Mouse (Mus musculus): Measurements from ENCODE around the gene Ahnak2. TPM values are rescaled to one million over a fixed set of nuclear protein-coding genes. Genes with fewer than 3 reads are reported as not detected.
A peak's percentile ranks its signal among the peaks of the same experiment; 100 is the strongest.

Gene Ahnak2
- polyA plus RNA-seq, 1 experiment from 2014 or later = 5.7 TPM

GRCm38 (mm10) chr12:112804046-112804445 lies 1.6 kb upstream of the Ahnak2 start:
- peaks cover 28% of the 10 kb centered on the region for H3K4me1 ChIP-seq
- H3K9ac ChIP-seq (replicated peaks) = no peak overlapping the region
- no peaks in the 10 kb centered on the region for H3K9me3 ChIP-seq (replicated peaks)
- WGBS = 41% methylated on average over 13 of the region's 13 CpGs
- no peak overlapping the region for H3K4me3 ChIP-seq (replicated peaks)
- H3K36me3 ChIP-seq = no peaks in the 10 kb centered on the region
- ATAC-seq (ENCODE audit: low FRiP score) = no peak
- no peak overlapping the region for H3K4me2 ChIP-seq
- peaks cover 25% of the 10 kb centered on the region for H3K27me3 ChIP-seq (replicated peaks)
- no peak overlapping the region for H3K27ac ChIP-seq (replicated peaks)

DNA sequence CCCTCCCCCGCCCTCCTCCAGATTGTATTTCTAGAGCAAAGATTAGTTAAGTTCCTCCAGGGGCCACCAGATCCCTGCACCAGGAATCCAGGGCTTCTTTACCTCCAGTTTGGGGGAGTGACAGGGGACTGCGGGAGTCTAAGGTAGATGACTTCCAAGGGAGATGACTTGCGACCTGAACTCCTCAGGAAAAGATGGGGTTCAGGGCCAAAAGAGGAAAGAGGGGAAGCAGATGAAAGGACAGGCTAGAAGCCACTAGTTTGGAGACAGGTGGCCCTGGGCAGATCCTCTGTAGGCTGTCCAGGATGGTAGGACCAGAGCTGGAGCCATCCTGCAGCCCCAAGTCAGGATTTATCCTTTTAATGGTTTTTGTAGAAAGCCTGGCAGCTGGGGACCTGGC lies 460 bp upstream of the Ahnak2 start:
- Histone ChIP-seq H3K4me3 (replicated peaks) (0 out of 2 replicates have a peak overlapping the region, but pooled peaks have one; percentile 54), H3K9me3 (replicated peaks) (no peaks in the 10 kb centered on the region), H3K27me3 (replicated peaks) (peaks cover 29% of the 10 kb centered on the region), H3K4me1 (peaks cover 25% of the 10 kb centered on the region), H3K4me2 (peak overlapping the region; percentile 97), H3K36me3 (no peaks in the 10 kb centered on the region), H3K27ac (replicated peaks) (no peak overlapping the region), H3K9ac (replicated peaks) (no peak overlapping the region)
- WGBS = 17% methylated on average over 3 of the region's 3 CpGs
- no peak for ATAC-seq (ENCODE audit: low FRiP score)

DNA sequence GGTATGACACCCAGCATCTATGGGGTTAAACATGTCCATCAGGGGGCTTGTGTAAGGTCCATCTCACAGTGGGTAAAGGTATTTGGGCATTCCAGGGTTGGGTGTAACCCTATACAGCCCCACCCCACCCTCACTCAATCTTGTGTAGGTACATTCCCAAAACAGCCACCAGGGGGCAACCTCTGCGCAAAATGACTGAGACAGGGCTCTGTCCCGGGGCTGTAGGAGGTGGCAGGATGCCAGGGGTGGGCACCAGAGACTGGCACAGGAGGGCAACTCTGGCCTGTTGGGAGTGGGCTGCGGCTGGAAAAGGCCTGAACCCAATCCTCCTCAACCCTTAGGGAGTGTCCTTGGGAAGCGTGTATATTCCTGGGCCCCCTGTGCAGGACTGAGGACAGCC lies 2.0 kb downstream of the Ahnak2 start:
- H3K27me3 ChIP-seq (replicated peaks) = peaks cover 34% of the 10 kb centered on the region
- H3K4me2 ChIP-seq = no peak overlapping the region
- no peaks in the 10 kb centered on the region for H3K36me3 ChIP-seq
- 7% methylated on average over 4 of the region's 4 CpGs for WGBS
- no peak overlapping the region for H3K4me3 ChIP-seq (replicated peaks)
- H3K4me1 ChIP-seq = peaks cover 31% of the 10 kb centered on the region
- no peak overlapping the region for H3K27ac ChIP-seq (replicated peaks)
- no peak overlapping the region for H3K9ac ChIP-seq (replicated peaks)
- no peak for ATAC-seq (ENCODE audit: low FRiP score)
- no peaks in the 10 kb centered on the region for H3K9me3 ChIP-seq (replicated peaks)

DNA sequence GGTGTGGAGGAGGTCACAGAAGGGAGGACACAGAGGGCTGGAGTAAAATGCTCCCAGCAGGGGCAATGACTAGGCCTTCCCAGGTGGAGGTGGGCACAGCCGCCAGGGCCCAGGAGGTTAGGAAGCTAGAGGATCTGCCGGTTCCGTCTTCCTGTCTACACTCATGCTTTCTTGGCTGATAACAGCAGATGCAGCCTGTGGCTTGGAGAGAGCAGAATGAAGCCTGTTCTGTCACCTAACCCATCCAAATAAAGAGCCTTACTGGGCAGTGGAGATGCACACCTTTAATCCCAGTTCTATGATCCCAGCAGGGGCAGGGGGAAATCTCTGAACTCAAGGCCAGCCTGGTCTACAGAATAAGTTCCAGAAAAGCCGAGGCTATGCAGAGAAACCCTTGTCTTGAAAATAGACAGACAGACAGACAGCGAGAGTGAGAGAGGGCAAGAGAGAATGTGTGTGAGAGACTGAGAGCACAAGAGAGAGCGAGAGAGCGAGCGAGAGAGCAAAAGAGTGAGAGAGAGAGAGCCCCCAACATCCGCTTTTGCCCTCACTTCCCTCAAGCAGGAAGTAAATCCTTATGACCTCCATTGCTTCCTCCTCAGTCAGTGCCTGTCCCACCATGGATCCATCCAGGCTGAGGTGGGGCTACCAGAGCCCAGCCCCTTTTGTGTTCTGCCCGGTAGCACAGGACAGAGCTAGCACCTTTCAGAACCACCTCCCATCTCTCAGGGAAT lies 3.1 kb downstream of the Ahnak2 start:
- no peak for ATAC-seq (ENCODE audit: low FRiP score)
- Histone ChIP-seq H3K9ac (replicated peaks) (no peak overlapping the region), H3K4me3 (replicated peaks) (no peak overlapping the region), H3K9me3 (replicated peaks) (no peaks in the 10 kb centered on the region), H3K27me3 (replicated peaks) (peaks cover 30% of the 10 kb centered on the region), H3K4me1 (peaks cover 37% of the 10 kb centered on the region), H3K36me3 (no peaks in the 10 kb centered on the region), H3K4me2 (no peak overlapping the region), H3K27ac (replicated peaks) (no peak overlapping the region)
- WGBS = 89% methylated on average over 10 of the region's 10 CpGs

GRCm38 (mm10) chr12:112798716-112799115 lies 3.7 kb downstream of the Ahnak2 start:
- no peaks in the 10 kb centered on the region for H3K36me3 ChIP-seq
- H3K27me3 ChIP-seq (replicated peaks) = peaks cover 30% of the 10 kb centered on the region
- no peak overlapping the region for H3K4me2 ChIP-seq
- no peaks in the 10 kb centered on the region for H3K9me3 ChIP-seq (replicated peaks)
- no peak overlapping the region for H3K27ac ChIP-seq (replicated peaks)
- no peak overlapping the region for H3K9ac ChIP-seq (replicated peaks)
- 78% methylated on average over 5 of the region's 5 CpGs for whole genome bisulfite sequencing
- no peak overlapping the region for H3K4me3 ChIP-seq (replicated peaks)
- no peak for ATAC-seq (ENCODE audit: low FRiP score)
- peaks cover 42% of the 10 kb centered on the region for H3K4me1 ChIP-seq

DNA sequence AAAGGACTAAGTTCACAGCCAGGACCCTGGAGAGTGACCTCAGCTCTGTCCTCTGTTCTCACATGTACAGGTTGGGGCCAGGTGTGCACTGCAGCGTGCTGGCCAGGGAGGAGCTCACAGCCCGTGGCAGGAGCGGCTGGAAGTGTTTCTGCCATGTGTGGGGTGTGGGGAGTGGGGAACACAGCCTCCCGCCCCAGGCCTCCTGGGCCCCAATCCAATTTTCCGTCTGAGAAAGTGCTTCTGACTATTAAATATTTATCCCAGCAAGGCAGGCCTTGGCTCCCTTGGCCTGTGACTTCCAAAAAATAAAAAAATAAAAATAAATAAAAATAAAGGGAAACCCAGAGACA lies 4.2 kb downstream of the Ahnak2 start:
- Histone ChIP-seq H3K4me1 (peaks cover 42% of the 10 kb centered on the region), H3K4me2 (no peak overlapping the region), H3K9me3 (replicated peaks) (no peaks in the 10 kb centered on the region), H3K4me3 (replicated peaks) (no peak overlapping the region), H3K36me3 (no peaks in the 10 kb centered on the region), H3K27ac (replicated peaks) (0 out of 2 replicates have a peak overlapping the region, but pooled peaks have one; percentile 48), H3K9ac (replicated peaks) (no peak overlapping the region), H3K27me3 (replicated peaks) (peaks cover 30% of the 10 kb centered on the region)
- WGBS = 40% methylated on average over 5 of the region's 5 CpGs
- no peak for ATAC-seq (ENCODE audit: low FRiP score)

DNA sequence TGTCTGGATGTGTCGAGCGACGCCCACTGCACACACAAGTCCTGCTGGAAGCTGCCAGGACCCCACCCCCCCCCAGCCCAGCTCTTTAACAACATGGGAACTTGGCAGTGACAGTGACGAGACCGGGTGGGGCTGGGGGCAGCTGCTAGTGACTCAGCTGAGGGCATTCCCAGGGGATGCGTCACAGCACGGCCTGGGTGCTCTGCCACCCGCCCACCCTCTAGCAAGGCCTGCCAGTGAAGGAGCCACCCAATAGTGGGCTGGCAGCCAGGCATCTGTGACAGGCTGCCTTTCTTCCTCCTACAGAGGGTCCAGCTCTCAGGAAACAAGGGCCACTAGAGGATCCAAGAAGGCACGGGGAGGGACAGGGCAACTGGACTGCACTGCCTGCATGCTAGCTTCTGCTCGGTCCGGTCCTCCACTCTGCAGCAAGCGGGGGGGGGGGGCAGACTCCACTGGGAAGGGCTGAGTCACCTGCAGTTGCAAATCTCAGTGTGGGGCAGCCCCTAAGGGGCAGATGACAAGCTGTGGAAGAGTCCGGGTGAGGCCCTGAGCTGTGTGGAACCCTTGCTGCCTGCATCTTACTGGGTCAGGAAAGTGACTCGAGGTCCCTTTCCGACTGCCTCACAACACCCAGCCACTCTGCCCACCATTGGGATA lies 4.7 kb downstream of the Ahnak2 start:
- WGBS = 51% methylated on average over 15 of the region's 15 CpGs
- H3K9me3 ChIP-seq (replicated peaks) = no peaks in the 10 kb centered on the region
- H3K9ac ChIP-seq (replicated peaks) = no peak overlapping the region
- no peaks in the 10 kb centered on the region for H3K36me3 ChIP-seq
- ATAC-seq (ENCODE audit: low FRiP score) = no peak
- no peak overlapping the region for H3K4me2 ChIP-seq
- no peak overlapping the region for H3K4me3 ChIP-seq (replicated peaks)
- H3K27me3 ChIP-seq (replicated peaks) = peaks cover 30% of the 10 kb centered on the region
- peaks cover 38% of the 10 kb centered on the region for H3K4me1 ChIP-seq
- H3K27ac ChIP-seq (replicated peaks) = 0 out of 2 replicates have a peak overlapping the region, but pooled peaks have one; percentile 48

GRCm38 (mm10) chr12:112796551-112797510 lies 5.6 kb downstream of the Ahnak2 start:
- no peak overlapping the region for H3K27ac ChIP-seq (replicated peaks)
- peaks cover 29% of the 10 kb centered on the region for H3K4me1 ChIP-seq
- no peak for ATAC-seq (ENCODE audit: low FRiP score)
- H3K4me2 ChIP-seq = no peak overlapping the region
- no peak overlapping the region for H3K9ac ChIP-seq (replicated peaks)
- H3K36me3 ChIP-seq = no peaks in the 10 kb centered on the region
- no peaks in the 10 kb centered on the region for H3K9me3 ChIP-seq (replicated peaks)
- 59% methylated on average over 16 of the region's 17 CpGs for WGBS
- H3K4me3 ChIP-seq (replicated peaks) = no peak overlapping the region
- H3K27me3 ChIP-seq (replicated peaks) = peaks cover 30% of the 10 kb centered on the region

DNA sequence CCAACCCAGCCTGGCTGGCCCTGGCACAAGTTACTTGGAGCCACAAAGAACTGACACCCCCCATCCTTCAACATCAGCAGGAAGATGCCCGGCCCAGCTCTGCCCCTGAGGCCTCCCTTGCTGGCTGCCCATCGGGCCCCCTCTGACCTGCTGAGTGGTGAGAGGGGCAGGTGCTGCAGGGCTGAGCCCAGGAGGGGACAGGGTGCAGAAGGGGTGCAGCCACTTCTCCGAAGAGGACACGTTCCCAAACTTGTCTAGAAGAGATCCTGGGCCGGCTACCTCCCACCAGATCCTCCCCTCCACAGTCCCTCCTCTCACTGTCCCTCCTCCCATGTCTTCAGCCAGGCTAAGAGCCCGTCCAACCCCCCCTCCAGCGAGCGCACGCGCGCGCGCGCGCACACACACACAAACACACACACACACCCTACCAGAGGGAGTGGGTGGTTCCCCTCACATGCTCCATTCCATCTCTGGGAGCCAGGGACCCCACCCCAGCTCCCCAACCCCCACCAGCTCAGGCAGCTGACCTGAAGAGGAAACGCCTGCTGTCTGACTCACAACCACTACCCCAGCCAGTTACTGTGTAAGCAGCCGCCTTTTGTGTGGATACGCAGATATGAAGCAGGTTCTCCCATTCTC lies 6.9 kb downstream of the Ahnak2 start:
- no peak for ATAC-seq (ENCODE audit: low FRiP score)
- WGBS = 70% methylated on average over 18 of the region's 18 CpGs
- H3K4me2 ChIP-seq = no peak overlapping the region

GRCm38 (mm10) chr12:112794998-112795397 lies 7.5 kb downstream of the Ahnak2 start:
- H3K9me3 ChIP-seq (replicated peaks) = no peaks in the 10 kb centered on the region
- H3K36me3 ChIP-seq = no peaks in the 10 kb centered on the region
- ATAC-seq (ENCODE audit: low FRiP score) = no peak
- H3K4me2 ChIP-seq = no peak overlapping the region
- H3K27me3 ChIP-seq (replicated peaks) = peaks cover 17% of the 10 kb centered on the region; the same call in 1 of the 2 replicates
- 95% methylated on average over 5 of the region's 5 CpGs for WGBS
- H3K4me1 ChIP-seq = peaks cover 22% of the 10 kb centered on the region
- no peak overlapping the region for H3K9ac ChIP-seq (replicated peaks)
- no peak overlapping the region for H3K27ac ChIP-seq (replicated peaks)
- no peak overlapping the region for H3K4me3 ChIP-seq (replicated peaks)

More for the DNA sequence above, 6.9 kb downstream of the Ahnak2 start:
- peaks cover 22% of the 10 kb centered on the region for H3K4me1 ChIP-seq
- H3K36me3 ChIP-seq = no peaks in the 10 kb centered on the region
- H3K27ac ChIP-seq (replicated peaks) = no peak overlapping the region
- no peak overlapping the region for H3K4me3 ChIP-seq (replicated peaks)
- no peaks in the 10 kb centered on the region for H3K9me3 ChIP-seq (replicated peaks)
- peaks cover 20% of the 10 kb centered on the region; the same call in 1 of the 2 replicates for H3K27me3 ChIP-seq (replicated peaks)
- no peak overlapping the region for H3K9ac ChIP-seq (replicated peaks)

DNA sequence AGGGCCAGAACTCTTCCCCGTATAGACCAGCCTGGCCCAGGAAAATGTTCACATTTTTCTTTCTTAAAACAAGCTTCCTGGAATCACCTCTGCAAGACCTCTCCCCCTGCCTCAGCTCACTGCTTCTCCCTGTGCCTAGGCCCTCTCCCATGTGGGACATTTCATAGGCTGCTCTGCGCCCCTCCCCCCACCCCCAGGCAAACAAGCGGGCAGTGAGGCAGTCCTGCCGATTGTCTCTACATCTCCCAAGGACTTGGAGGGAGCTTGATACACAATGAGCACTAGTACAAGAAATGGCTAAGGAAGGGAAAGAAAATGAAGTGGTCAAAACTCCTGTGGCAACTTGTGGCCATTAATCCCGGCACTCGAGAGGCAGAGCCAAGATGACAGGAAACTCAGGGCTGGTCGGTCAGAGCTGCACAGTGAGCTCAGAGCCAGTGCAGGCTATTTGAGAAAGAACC lies 8.1 kb downstream of the Ahnak2 start:
- Histone ChIP-seq H3K27ac (replicated peaks) (no peak overlapping the region), H3K27me3 (replicated peaks) (peaks cover 11% of the 10 kb centered on the region; the same call in 1 of the 2 replicates), H3K4me2 (no peak overlapping the region), H3K9ac (replicated peaks) (no peak overlapping the region), H3K9me3 (replicated peaks) (no peaks in the 10 kb centered on the region), H3K4me1 (peaks cover 22% of the 10 kb centered on the region), H3K4me3 (replicated peaks) (no peak overlapping the region), H3K36me3 (no peaks in the 10 kb centered on the region)
- ATAC-seq (ENCODE audit: low FRiP score) = no peak
- WGBS = 40% methylated on average over 7 of the region's 7 CpGs
